Mouse (Mus musculus) limb, embryonic 13.5 days (tissue): ENCODE measurements around the gene Zfp423. TPM values are rescaled to one million over a fixed set of nuclear protein-coding genes. Genes with fewer than 3 reads are reported as not detected.

Source experiments
- polyA plus RNA-seq: library from polyadenylated mRNA; unstranded; fragments of >200 nt; fragmentation: Nextera tagmentation; extraction: Ambion mirVana; gene quantifications from 2 replicates; pipeline ENCODE4 v1.2.1, GENCODE M21; 2015

Gene Zfp423
- polyA plus RNA-seq, 1 experiment from 2014 or later = 26.4 TPM

Other genes starting within 250 kb of the Zfp423 start
- 63.8 and 65.0 TPM in 2 replicates for gene Cnep1r1, start 159.2 kb upstream of the Zfp423 start, polyA plus RNA-seq
- gene Heatr3, start 178.3 kb upstream of the Zfp423 start, polyA plus RNA-seq = 51.3 and 52.0 TPM in 2 replicates
- 8.5 and 8.7 TPM in 2 replicates for gene Tent4b, start 239.6 kb upstream of the Zfp423 start, polyA plus RNA-seq